Mouse (Mus musculus) midbrain, embryonic 13.5 days (tissue): ENCODE data around the gene Pan2. TPM values are rescaled to one million over a fixed set of nuclear protein-coding genes. Genes with fewer than 3 reads are reported as not detected.

ENCODE experiments used
- ATAC-seq: fragments of 200-750 bp; cut with Nextera tagmentation; 2 replicates; pipeline ENCODE4 v1.8.0; 2017; ENCODE audit warnings: mild to moderate bottlenecking, moderate TSS enrichment, moderate library complexity
- H3K27ac ChIP-seq: fragments of 300-500 bp; sonication (generic); 2 replicates; pipeline ENCODE4 v1.5.1; 2015; ENCODE audit warnings: inconsistent platforms, mild to moderate bottlenecking, moderate library complexity
- H3K27me3 ChIP-seq: fragments of 300-500 bp; sonication (generic); 2 replicates; pipeline ENCODE4 v1.6.1; 2015; ENCODE audit warnings: mild to moderate bottlenecking, inconsistent platforms
- H3K36me3 ChIP-seq: fragments of 300-500 bp; sonication (generic); 2 replicates; pipeline ENCODE4 v1.6.1; 2015; ENCODE audit warnings: mild to moderate bottlenecking, inconsistent platforms
- H3K4me1 ChIP-seq: fragments of 300-500 bp; sonication (generic); replicated peaks from 2 replicates; pipeline ENCODE4 v1.6.1; 2015; ENCODE audit warnings: inconsistent platforms
- H3K4me2 ChIP-seq: fragments of 300-500 bp; sonication (generic); replicated peaks from 2 replicates; pipeline ENCODE4 v1.6.1; 2015; ENCODE audit warnings: moderate library complexity, mild to moderate bottlenecking, inconsistent platforms
- H3K4me3 ChIP-seq: fragments of 300-500 bp; sonication (generic); replicated peaks from 2 replicates; pipeline ENCODE4 v1.5.1; 2015; ENCODE audit warnings: mild to moderate bottlenecking, inconsistent platforms
- H3K9ac ChIP-seq: fragments of 300-500 bp; sonication (generic); replicated peaks from 2 replicates; pipeline ENCODE4 v1.6.1; 2015; ENCODE audit warnings: mild to moderate bottlenecking, inconsistent platforms
- H3K9me3 ChIP-seq: fragments of 300-500 bp; sonication (generic); 2 replicates; pipeline ENCODE4 v1.6.1; 2016; ENCODE audit warnings: mild to moderate bottlenecking, inconsistent platforms
- WGBS: fragments of 180-500 bp; shearing (Covaris S2); methylation state at CpG from one replicate; pipeline ENCODE4 v1.1.7; 2015; 5-methylcytosine and 5-hydroxymethylcytosine counted together
- polyA plus RNA-seq: library from polyadenylated mRNA; unstranded; fragments of >200 nt; fragmentation: Nextera tagmentation; extraction: Ambion mirVana; gene quantifications from 2 replicates; pipeline ENCODE4 v1.2.1, GENCODE M21; 2015

Gene Pan2
- polyA plus RNA-seq, 1 experiment from 2014 or later, result 30.4 TPM

DNA sequence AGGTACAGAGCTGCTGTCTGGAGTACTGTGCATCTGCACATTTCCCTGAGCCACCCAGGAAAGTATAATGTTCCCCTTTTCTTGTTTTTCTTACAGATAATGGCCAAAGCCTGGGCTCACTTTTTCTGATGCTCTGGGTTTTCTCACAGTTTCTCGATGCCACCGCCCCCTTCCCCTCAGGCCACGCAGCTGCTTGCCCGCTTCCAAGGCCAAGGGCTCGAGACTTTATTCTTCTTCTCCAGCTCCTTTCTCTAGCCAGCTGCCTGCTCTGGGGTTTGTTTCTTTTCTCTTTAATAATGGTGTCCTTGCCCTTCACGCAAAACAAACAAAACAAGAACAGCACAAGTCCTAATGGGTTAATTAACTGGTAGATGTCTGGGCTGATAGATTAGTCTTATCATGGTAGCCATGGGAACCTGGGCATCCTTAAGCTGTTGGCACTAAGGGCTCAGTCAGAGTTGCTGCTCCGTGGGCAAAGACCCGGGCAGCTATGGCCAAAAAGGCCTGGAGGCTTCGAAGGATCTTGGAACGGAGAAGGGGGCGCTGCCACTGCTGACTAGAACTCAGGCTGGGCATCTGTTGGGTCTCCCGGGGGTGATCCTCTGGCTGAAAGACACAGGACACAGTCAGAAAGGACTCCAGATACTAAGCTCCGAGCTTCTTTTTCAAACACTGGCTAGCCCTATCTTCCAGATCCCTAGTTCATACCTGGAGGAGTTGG, 6.6 kb upstream of the Pan2 start:
- Histone ChIP-seq H3K9ac (no peak overlapping the region), H3K9me3 (no peaks in the 10 kb centered on the region), H3K27ac (no peak overlapping the region), H3K4me3 (no peak overlapping the region), H3K4me2 (no peak overlapping the region), H3K27me3 (no peaks in the 10 kb centered on the region), H3K4me1 (0 out of 2 replicates have a peak, but pooled peaks cover 5% of the 10 kb centered on the region), H3K36me3 (peaks cover 14% of the 10 kb centered on the region)
- whole genome bisulfite sequencing, result 71% methylated on average over 13 of the region's 13 CpGs
- no peak for ATAC-seq

DNA sequence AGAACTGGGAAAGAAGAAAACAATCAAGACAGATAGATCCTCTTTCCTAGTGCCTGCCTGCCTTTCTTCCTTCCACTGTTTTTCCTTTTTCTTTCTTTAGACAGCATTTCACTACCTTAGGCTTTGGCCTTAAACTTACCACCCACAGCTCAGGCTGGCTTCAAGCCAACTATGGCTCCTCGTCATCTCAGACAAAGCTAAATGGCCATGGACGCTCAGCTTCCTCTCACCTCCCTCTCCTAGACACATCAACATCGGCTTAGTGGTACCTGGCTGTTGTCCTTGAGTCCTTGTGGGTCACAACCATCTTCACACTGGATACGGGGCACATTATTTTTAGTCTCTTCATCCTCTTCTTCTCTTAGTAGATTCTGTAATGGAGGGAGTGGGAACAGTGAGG, 5.9 kb upstream of the Pan2 start:
- peaks cover 9% of the 10 kb centered on the region for H3K36me3 ChIP-seq
- no peaks in the 10 kb centered on the region for H3K27me3 ChIP-seq
- no peak overlapping the region for H3K9ac ChIP-seq
- H3K27ac ChIP-seq, result no peak overlapping the region
- 81% methylated on average over 4 of the region's 4 CpGs for WGBS
- H3K9me3 ChIP-seq, result no peaks in the 10 kb centered on the region
- ATAC-seq, result no peak
- H3K4me3 ChIP-seq, result no peak overlapping the region
- H3K4me2 ChIP-seq, result no peak overlapping the region
- peaks cover 7% of the 10 kb centered on the region for H3K4me1 ChIP-seq

DNA sequence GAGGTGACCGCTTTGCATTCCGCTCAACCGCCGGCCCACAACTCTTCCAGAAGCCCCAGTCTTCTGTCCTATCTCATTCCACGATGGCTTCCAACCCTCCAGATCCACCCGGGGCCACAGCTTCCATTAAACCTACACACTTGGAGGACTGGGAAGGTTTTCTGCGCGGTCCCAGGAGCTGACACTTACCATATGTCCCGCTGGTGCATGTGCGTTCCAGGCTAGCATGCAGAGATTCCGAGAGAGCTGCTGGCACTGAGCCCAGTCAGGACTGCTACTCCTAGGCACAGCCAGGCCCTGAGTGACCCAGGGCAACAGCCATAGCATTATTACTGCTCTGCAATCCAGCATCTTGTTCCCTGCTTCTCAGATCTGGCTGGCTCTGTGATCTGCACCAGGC, 5.5 kb upstream of the Pan2 start:
- WGBS, result 83% methylated on average over 11 of the region's 11 CpGs
- Histone ChIP-seq H3K27ac (no peak overlapping the region), H3K9ac (0 out of 2 replicates have a peak overlapping the region, but pooled peaks have one; percentile 14), H3K27me3 (no peaks in the 10 kb centered on the region), H3K4me3 (no peak overlapping the region), H3K36me3 (peaks cover 5% of the 10 kb centered on the region; the same call in 1 of the 2 replicates), H3K4me2 (no peak overlapping the region), H3K9me3 (no peaks in the 10 kb centered on the region), H3K4me1 (peaks cover 11% of the 10 kb centered on the region)
- no peak for ATAC-seq

DNA sequence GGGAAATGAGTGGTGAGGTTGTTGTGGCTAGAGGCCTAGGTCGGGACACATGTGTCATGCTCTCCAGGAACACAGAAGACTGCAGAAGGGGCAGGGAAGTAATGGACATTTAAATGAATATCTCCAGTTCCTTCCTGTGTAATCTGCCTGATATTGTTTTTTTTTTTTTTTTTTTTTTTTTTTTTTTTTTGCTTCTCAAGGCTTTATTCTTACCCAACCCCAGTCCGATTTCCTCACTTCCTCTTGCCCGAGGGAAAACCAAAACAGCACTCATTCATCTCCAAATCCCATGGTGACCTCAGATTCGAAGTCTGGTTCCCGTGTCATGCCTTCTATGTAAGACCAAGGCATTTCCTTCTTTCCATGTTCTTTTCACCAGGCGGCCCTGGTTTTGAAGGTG, 4.9 kb upstream of the Pan2 start:
- WGBS, result 78% methylated on average over 6 of the region's 6 CpGs
- Histone ChIP-seq H3K4me1 (peaks cover 12% of the 10 kb centered on the region), H3K36me3 (no peaks in the 10 kb centered on the region), H3K9ac (0 out of 2 replicates have a peak overlapping the region, but pooled peaks have one; percentile 14), H3K4me2 (no peak overlapping the region), H3K9me3 (no peaks in the 10 kb centered on the region), H3K27me3 (no peaks in the 10 kb centered on the region), H3K4me3 (no peak overlapping the region), H3K27ac (no peak overlapping the region)
- no peak for ATAC-seq

DNA sequence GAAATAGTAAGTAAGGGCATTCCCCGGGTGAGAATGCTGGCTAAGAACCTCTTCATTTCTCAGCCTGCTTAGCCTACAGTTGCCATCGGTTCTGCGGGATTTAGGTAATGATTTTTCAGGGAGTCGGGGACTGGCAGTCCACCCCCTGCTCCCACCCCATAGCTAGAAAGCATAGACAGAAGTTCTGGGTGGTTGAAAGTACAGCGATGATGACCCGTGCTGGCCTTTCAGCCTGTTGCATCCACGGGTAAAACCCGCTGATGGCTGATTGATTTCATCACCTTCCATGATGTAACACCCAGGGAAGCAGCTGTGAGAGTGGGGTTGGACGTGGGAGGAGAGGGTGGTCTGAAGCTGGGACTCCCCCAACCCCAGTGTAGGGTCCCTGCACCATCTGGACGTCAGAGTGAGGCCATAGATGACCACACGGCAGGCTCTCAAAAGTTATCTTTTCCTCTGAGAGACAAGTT, 4.4 kb upstream of the Pan2 start, which contains the start of gene Il23a:
Gene Il23a (minus strand): TSS at position 51 of the 470 bp plus-strand sequence.
- Histone ChIP-seq H3K27ac (no peak within 1 kb of the TSS), H3K4me1 (peaks cover 14% of the 10 kb centered on the region), H3K36me3 (no peaks in the 10 kb centered on the region), H3K9ac (0 out of 2 replicates have a peak within 1 kb of the TSS, but pooled peaks have one; percentile 14), H3K9me3 (no peaks in the 10 kb centered on the region), H3K4me3 (no peak within 1 kb of the TSS), H3K27me3 (no peaks in the 10 kb centered on the region), H3K4me2 (no peak within 1 kb of the TSS)
- WGBS, result 88% methylated on average over 11 of the region's 11 CpGs
- ATAC-seq, result no peak

DNA sequence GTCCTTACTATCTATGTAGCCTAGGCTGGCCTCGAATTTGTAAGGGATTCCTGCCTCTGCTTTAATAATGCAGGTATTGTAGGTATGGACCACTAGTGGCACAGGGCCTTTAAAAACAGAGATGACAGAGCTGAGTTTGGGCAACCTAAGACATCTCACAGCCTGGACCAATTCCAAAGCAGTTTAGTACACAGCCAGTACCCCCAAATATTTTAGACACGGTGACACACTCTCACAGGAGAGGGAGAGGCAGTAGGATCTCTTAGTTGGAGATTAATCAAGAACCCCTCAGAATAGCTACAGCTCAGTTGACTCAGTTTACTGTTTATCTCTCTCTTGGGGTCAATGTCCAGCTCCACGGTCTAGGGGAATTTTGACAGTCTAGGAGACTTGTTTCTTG, 778 bp upstream of the Pan2 start:
- H3K27ac ChIP-seq, result peak overlapping the region; percentile 95
- peak overlapping the region; percentile 74 for H3K4me2 ChIP-seq
- peaks cover 21% of the 10 kb centered on the region for H3K4me1 ChIP-seq
- H3K36me3 ChIP-seq, result no peaks in the 10 kb centered on the region
- H3K9ac ChIP-seq, result peak overlapping the region; percentile 85
- H3K9me3 ChIP-seq, result no peaks in the 10 kb centered on the region
- H3K27me3 ChIP-seq, result no peaks in the 10 kb centered on the region
- no peak for ATAC-seq
- peak overlapping the region; percentile 59 for H3K4me3 ChIP-seq
- WGBS, result 44% methylated on average over 3 of the region's 3 CpGs

DNA sequence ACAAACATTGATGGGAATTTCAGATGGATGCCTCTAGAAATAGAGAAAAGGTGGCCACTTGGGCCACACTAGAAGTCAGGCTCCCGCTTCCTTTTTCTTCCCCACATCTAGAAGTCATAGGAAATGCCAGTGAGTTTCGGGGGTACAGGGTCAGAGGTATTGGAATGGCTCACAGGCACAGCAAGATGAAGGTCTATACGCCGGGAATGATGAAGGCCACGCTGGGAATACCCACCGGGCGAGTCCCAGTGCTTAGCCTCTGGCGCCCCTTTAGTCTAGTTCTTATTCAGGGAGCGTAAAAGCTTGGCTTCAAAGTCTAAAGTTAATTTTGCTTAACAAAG, 380 bp upstream of the Pan2 start:
- H3K27ac ChIP-seq, result peak overlapping the region; percentile 95

DNA sequence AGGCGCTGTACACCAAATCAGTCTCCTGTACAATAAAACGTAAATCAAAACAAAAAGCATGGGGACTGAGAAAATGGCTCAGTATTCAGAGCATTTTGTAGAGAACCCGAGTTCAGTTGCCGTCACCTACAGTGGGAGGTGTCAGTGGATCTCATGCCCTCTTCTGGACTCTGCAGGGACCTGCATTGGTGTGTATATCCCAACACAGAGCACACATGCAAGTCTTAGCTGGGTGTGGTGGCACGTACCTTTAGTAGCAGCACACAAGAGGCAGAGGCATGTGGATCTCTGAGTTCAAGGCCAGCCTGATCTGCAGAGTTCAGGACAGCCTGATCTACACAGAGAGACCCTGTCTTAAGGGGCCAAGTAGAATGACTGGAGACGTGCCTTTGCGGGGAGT, 6.5 kb downstream of the Pan2 start:
- H3K4me3 ChIP-seq, result no peak overlapping the region
- no peak for ATAC-seq
- H3K27me3 ChIP-seq, result no peaks in the 10 kb centered on the region
- WGBS, result 92% methylated on average over 7 of the region's 7 CpGs
- no peak overlapping the region for H3K27ac ChIP-seq
- no peak overlapping the region for H3K4me2 ChIP-seq
- no peaks in the 10 kb centered on the region for H3K9me3 ChIP-seq
- H3K4me1 ChIP-seq, result peaks cover 9% of the 10 kb centered on the region
- H3K36me3 ChIP-seq, result peaks cover 64% of the 10 kb centered on the region
- no peak overlapping the region for H3K9ac ChIP-seq

More for the DNA sequence above, 380 bp upstream of the Pan2 start:
- peaks cover 21% of the 10 kb centered on the region for H3K4me1 ChIP-seq
- H3K27me3 ChIP-seq, result no peaks in the 10 kb centered on the region
- H3K4me2 ChIP-seq, result peak overlapping the region; percentile 74
- H3K9ac ChIP-seq, result peak overlapping the region; percentile 85
- peak overlapping the region; percentile 59 for H3K4me3 ChIP-seq
- H3K9me3 ChIP-seq, result no peaks in the 10 kb centered on the region
- peak; percentile 59 for ATAC-seq
- no peaks in the 10 kb centered on the region for H3K36me3 ChIP-seq
- WGBS, result under 1% methylated on average over 9 of the region's 9 CpGs

DNA sequence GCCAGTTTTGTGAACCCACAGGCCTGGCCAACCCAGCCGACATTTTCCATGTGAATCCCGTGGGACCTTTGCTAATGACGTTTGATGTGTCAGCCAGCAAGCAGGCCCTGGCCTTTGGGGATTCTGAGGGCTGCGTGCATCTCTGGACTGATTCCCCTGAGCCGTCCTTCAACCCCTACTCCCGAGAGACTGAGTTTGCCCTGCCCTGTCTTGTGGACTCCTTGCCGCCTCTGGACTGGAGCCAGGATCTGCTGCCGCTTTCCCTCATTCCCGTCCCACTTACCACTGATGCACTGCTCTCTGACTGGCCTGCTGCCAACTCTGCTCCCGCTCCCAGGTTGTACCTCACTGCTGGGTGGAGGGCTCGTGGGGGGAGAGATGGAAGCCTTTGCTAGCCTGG, 7.0 kb downstream of the Pan2 start:
- Histone ChIP-seq H3K4me3 (no peak overlapping the region), H3K27ac (no peak overlapping the region), H3K9me3 (no peaks in the 10 kb centered on the region), H3K9ac (0 out of 2 replicates have a peak overlapping the region, but pooled peaks have one; percentile 10), H3K4me2 (no peak overlapping the region), H3K36me3 (peaks cover 69% of the 10 kb centered on the region), H3K27me3 (no peaks in the 10 kb centered on the region), H3K4me1 (0 out of 2 replicates have a peak, but pooled peaks cover 6% of the 10 kb centered on the region)
- 77% methylated on average over 11 of the region's 11 CpGs for whole genome bisulfite sequencing
- ATAC-seq, result 0 out of 2 replicates have a peak, but pooled peaks have one; percentile 24

DNA sequence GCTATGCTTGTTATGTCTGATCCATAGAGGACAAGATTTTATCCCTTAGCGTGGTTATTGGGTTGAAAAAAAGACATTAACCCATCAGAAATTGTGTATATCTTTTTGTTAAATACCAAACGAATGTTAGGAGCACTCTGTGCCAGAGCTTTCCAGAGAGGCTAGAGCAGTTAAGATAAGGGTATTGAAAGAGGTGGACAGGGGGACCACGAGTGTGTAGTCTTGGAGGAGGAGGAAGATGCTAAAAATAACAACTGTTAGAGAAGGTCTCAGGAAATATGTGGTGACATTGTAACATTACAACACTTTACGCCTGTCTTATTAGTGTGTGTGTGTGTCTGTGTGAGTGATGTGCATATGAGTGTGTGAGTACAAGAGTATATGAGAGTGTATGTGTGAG, 7.8 kb downstream of the Pan2 start:
- Histone ChIP-seq H3K36me3 (peaks cover 76% of the 10 kb centered on the region), H3K4me1 (0 out of 2 replicates have a peak, but pooled peaks cover 6% of the 10 kb centered on the region), H3K4me3 (no peak overlapping the region), H3K9me3 (no peaks in the 10 kb centered on the region), H3K27ac (no peak overlapping the region), H3K27me3 (no peaks in the 10 kb centered on the region), H3K4me2 (no peak overlapping the region), H3K9ac (no peak overlapping the region)
- no peak for ATAC-seq
- 91% methylated on average over 4 of the region's 4 CpGs for WGBS

DNA sequence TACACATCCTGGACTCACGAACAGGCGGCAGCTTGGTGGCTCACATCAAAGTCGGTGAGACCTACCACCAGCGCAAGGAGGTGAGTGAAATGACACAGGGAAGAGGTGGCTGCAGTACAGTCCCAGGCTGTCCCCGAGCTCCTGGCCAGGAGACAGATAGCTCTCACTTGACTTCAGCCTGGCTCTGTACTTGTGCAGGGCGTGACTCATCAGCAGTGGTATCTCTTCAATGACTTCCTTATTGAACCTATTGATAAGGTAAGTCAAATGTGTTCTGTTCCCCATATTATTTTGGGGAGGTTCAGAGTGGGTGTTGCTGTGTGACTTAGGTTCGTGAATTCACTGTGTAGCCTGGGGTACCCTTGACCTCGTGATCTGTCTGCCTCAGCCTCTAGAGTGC, 12.4 kb downstream of the Pan2 start:
- peaks cover 92% of the 10 kb centered on the region for H3K36me3 ChIP-seq
- no peaks in the 10 kb centered on the region for H3K9me3 ChIP-seq
- no peak overlapping the region for H3K4me3 ChIP-seq
- no peak overlapping the region for H3K27ac ChIP-seq
- H3K4me1 ChIP-seq, result no peaks in the 10 kb centered on the region
- WGBS, result 93% methylated on average over 8 of the region's 8 CpGs
- H3K9ac ChIP-seq, result no peak overlapping the region
- no peak overlapping the region for H3K4me2 ChIP-seq
- no peak for ATAC-seq
- no peaks in the 10 kb centered on the region for H3K27me3 ChIP-seq

DNA sequence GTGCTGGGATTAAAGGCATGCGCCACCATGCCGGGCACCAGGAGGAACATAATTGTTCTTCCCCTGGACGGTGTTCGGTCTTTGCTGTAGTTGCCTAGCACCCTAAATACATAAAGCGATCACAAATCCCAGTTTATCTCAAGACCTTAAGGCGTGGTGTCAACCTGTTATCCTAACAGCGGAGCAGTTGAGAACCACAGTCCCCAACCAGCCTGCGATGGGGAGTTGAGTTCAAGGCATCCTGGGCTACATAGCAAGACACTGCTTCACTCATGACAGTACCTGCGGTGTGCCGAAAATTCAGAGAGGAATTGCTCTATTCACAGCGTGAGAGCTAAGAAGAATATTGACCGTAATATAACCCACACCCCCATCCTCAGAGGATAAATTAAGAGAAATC, 18.5 kb downstream of the Pan2 start:
- Histone ChIP-seq H3K27me3 (no peaks in the 10 kb centered on the region), H3K27ac (peak overlapping the region; percentile 36), H3K4me1 (peaks cover 20% of the 10 kb centered on the region), H3K9me3 (no peaks in the 10 kb centered on the region), H3K36me3 (peaks cover 60% of the 10 kb centered on the region), H3K9ac (peak overlapping the region; percentile 96), H3K4me3 (peak overlapping the region; percentile 85), H3K4me2 (peak overlapping the region; percentile 91)
- 59% methylated on average over 12 of the region's 12 CpGs for WGBS
- no peak; the same call in 1 of the 2 replicates for ATAC-seq
